Comparison of ENCODE assay signal across 28 mouse cellular contexts in the genomic region with DNA sequence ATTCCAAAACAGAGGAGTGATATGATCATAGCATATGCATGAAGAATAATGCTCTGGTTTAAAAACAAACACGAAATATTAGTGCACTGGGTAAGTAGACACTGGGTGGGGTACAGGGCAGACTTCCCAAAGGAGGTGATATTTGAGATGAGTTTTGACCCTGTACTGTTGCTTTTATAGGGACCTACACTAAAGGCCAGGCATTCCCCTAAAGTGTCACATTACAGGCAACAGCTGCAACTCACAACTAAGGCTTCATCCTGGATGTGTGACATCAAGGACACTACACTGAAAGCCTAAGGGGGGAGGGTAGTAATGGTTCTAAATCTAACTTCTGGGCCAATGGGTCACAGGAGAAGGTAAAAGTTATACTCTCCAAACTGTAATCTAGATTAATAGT.
DNase-seq lines count a peak whose midpoint lies in the region; ATAC-seq and TF ChIP-seq lines count a peak whose summit lies in the region.
"Had no signal": no experiment of that assay in that cellular context is flagged by ENCODE, and none has a peak within 500 bp of the region (broad histone marks: within the 10 kb centered on the region; RNA-seq: fewer than 3 reads in every experiment).

No protein-coding gene starts in this region.

- H3K36me3 ChIP-seq in kidney, postnatal 0 days (ENCODE audit: insufficient read depth, low read length): no peaks in the 10 kb centered on the region
- no peaks in the 10 kb centered on the region for H3K36me3 ChIP-seq in limb, embryonic 14.5 days (ENCODE audit: control insufficient read depth, insufficient read depth, low read length)
- H3K36me3 ChIP-seq: heart, embryonic 13.5 days; neural tube, embryonic 13.5 days had no signal

- TF ChIP-seq POLR2A in limb, embryonic 14.5 days (IDR thresholded peaks at IDR 0.05; ENCODE audit: borderline replicate concordance, extremely low read depth, insufficient read depth, insufficient read length): no peak

- no peaks in the 10 kb centered on the region for H3K9me3 ChIP-seq in kidney, postnatal 0 days (replicated peaks; ENCODE audit: low read length)
- H3K9me3 ChIP-seq in limb, embryonic 14.5 days (ENCODE audit: control insufficient read depth, low read length): no peaks in the 10 kb centered on the region
- H3K9me3 ChIP-seq: forebrain, embryonic 13.5 days; heart, embryonic 13.5 days; neural tube, embryonic 13.5 days had no signal

- no peak overlapping the region for H3K9ac ChIP-seq in kidney, postnatal 0 days (ENCODE audit: low read depth, low read length)
- H3K9ac ChIP-seq in limb, embryonic 14.5 days (ENCODE audit: low read depth, low read length, severe bottlenecking): no peak overlapping the region
- H3K9ac ChIP-seq: forebrain, embryonic 13.5 days; heart, embryonic 13.5 days; hindbrain, embryonic 14.5 days; liver, embryonic 14.5 days; neural tube, embryonic 13.5 days had no signal

- H3K4me3 ChIP-seq in kidney, postnatal 0 days (replicated peaks; ENCODE audit: low read depth, low read length): no peak overlapping the region
- H3K4me3 ChIP-seq in limb, embryonic 14.5 days (replicated peaks; ENCODE audit: low read length): no peak overlapping the region
- H3K4me3 ChIP-seq: forebrain, embryonic 13.5 days; heart, embryonic 13.5 days; layer of hippocampus, adult 2 months; left cerebral cortex, adult 2 months; neural tube, embryonic 13.5 days had no signal

- DNase-seq in gastrocnemius, adult 18-20 months (ENCODE audit: low spot score): peak; percentile 36
- DNase-seq in gastrocnemius, postnatal 14 days: no peak
- peak; percentile 7 for DNase-seq in kidney, postnatal 0 days (ENCODE audit: low spot score)
- no peak for DNase-seq in kidney, adult 8-10 months
- DNase-seq in limb, embryonic 14.5 days (ENCODE audit: low spot score): no peak
- DNase-seq in Muller cell, postnatal 12 days (ENCODE audit: inconsistent ontology term): no peak
- DNase-seq: adrenal gland, adult 2 months; adrenal gland, postnatal 36 days; cerebellum, adult 2 months; cerebellum, postnatal 14 days; heart, postnatal 10 days; kidney, postnatal 25 days; liver; lung, adult 2 months; lung, postnatal 14 days; thymus, postnatal 4 days had no signal

- H3K4me2 ChIP-seq in kidney, postnatal 0 days (ENCODE audit: low read length): no peak overlapping the region
- no peak overlapping the region for H3K4me2 ChIP-seq in limb, embryonic 14.5 days (replicated peaks; ENCODE audit: low read depth, low read length, severe bottlenecking)
- H3K4me2 ChIP-seq: forebrain, embryonic 13.5 days; heart, embryonic 13.5 days; hindbrain, embryonic 14.5 days; midbrain, embryonic 11.5 days; neural tube, embryonic 13.5 days had no signal

- intact Hi-C loops in gastrocnemius, postnatal 14 days (cut with DNase I; ENCODE audit: low total_unique reads): no loop called here

- H3K27me3 ChIP-seq in kidney, postnatal 0 days (ENCODE audit: insufficient read depth, low read length): no peaks in the 10 kb centered on the region
- no peaks in the 10 kb centered on the region for H3K27me3 ChIP-seq in limb, embryonic 14.5 days (ENCODE audit: control insufficient read depth, insufficient read depth, low read length)
- H3K27me3 ChIP-seq: forebrain, embryonic 13.5 days; heart, embryonic 13.5 days had no signal

- 20% methylated on average over 1 of the region's 1 CpGs for WGBS in kidney, postnatal 0 days
- 30% methylated on average over 1 of the region's 1 CpGs for WGBS in limb, embryonic 14.5 days

- ATAC-seq in kidney, postnatal 0 days (replicated peaks; ENCODE audit: low FRiP score, low read depth): no peak
- peak; percentile 62; the same call in 1 of the 2 replicates for ATAC-seq in limb, embryonic 14.5 days (ENCODE audit: low FRiP score, low read depth)
- ATAC-seq in frontal cortex, adult (ENCODE audit: low TSS enrichment): no peak
- ATAC-seq: activated CD4-positive, CD25-positive, alpha-beta regulatory T cell, adult 4 months; forebrain, embryonic 13.5 days; intestine, postnatal 0 days; midbrain, embryonic 16.5 days had no signal

- no peaks in the 10 kb centered on the region for H3K4me1 ChIP-seq in kidney, postnatal 0 days (replicated peaks; ENCODE audit: insufficient read depth, low read length)
- no peaks in the 10 kb centered on the region for H3K4me1 ChIP-seq in limb, embryonic 14.5 days (ENCODE audit: control insufficient read depth, insufficient read depth, low read length)
- H3K4me1 ChIP-seq: forebrain, embryonic 13.5 days; heart, embryonic 13.5 days; neural tube, embryonic 13.5 days had no signal

- no peak overlapping the region for H3K27ac ChIP-seq in kidney, postnatal 0 days
- H3K27ac ChIP-seq in limb, embryonic 14.5 days (replicated peaks; ENCODE audit: low read depth, low read length): no peak overlapping the region
- H3K27ac ChIP-seq: forebrain, embryonic 13.5 days; heart, embryonic 13.5 days; hindbrain, embryonic 14.5 days; layer of hippocampus, adult 2 months; left cerebral cortex, adult 2 months; liver, embryonic 14.5 days; neural tube, embryonic 13.5 days had no signal

- no peak for TF ChIP-seq CTCF in kidney, postnatal 0 days (IDR thresholded peaks at IDR 0.05; ENCODE audit: low read depth)

Comparison
In these comparisons a context has a peak if more than half of its experiments do, and no peak if none do; other contexts are left out.
1. DNase-seq: peak in gastrocnemius, adult 18-20 months (single experiment) and kidney, postnatal 0 days (single experiment); none in gastrocnemius, postnatal 14 days (single experiment), kidney, adult 8-10 months (0 of 2), limb, embryonic 14.5 days (single experiment) and Muller cell, postnatal 12 days (single experiment).